Mouse (Mus musculus) cortical plate, adult 2 months (tissue): ENCODE measurements around the gene Ccdc144b.

Experiments
- CTCF ChIP-seq: fragments of 200-500 bp; IDR thresholded peaks from 2 replicates; pipeline ENCODE4 v1.5.1; 2011; ENCODE audit warnings: mild to moderate bottlenecking, control low read depth, low read length; ENCODE audit not compliant: insufficient read depth; ENCODE audit errors: extremely low read depth
- POLR2A ChIP-seq: fragments of 200-500 bp; IDR thresholded peaks from 2 replicates; pipeline ENCODE4 v1.6.1; 2011; ENCODE audit warnings: mild to moderate bottlenecking, low read length, control low read depth; ENCODE audit not compliant: insufficient read depth; ENCODE audit errors: extremely low read depth

DNA sequence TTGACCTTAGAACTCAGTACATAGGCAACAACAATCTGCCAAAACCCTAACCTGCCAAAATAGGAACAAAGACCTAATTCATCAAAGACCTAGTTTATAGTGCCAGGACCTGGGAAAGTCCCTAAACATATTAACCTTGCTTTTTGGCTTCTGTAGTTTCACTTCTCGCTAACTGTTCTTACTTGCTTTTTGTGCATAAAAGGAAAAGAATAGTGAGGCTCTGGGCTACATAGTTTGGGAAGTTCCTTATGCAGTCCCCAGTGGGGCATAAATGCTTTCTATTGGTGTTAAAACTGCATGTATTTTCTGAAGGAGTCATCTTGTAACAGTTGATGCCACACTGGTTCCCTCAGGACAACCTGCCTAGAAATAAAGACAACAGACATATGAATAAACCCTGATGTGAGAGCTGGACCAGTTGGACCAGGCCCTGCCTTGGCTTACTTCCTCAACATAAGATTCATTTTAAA is 11.3 kb upstream of the Ccdc144b start:
- no peak for TF ChIP-seq CTCF
- no peak for TF ChIP-seq POLR2A
